Mouse (Mus musculus) erythroblast, embryonic 14.5 days (primary cell): ENCODE measurements around the gene Eya2. TPM values are rescaled to one million over a fixed set of nuclear protein-coding genes. Genes with fewer than 3 reads are reported as not detected.

Experiments used
- H3K27me3 ChIP-seq: 2 replicates; pipeline ENCODE4 v1.6.1; 2012; ENCODE audit warnings: inconsistent platforms; ENCODE audit not compliant: control insufficient read depth
- H3K36me3 ChIP-seq: 2 replicates; pipeline ENCODE4 v1.6.1; 2012; ENCODE audit warnings: mild to moderate bottlenecking, inconsistent platforms; ENCODE audit not compliant: control insufficient read depth
- H3K4me1 ChIP-seq: 2 replicates; pipeline ENCODE4 v1.6.1; 2012; ENCODE audit warnings: inconsistent platforms; ENCODE audit not compliant: control insufficient read depth
- H3K4me3 ChIP-seq: replicated peaks from 2 replicates; pipeline ENCODE3; 2012; ENCODE audit warnings: moderate library complexity, mild to moderate bottlenecking, inconsistent platforms
- H3K9me3 ChIP-seq: 2 replicates; pipeline ENCODE4 v1.6.1; 2012; ENCODE audit warnings: low read length, inconsistent platforms, mixed read lengths; ENCODE audit not compliant: control insufficient read depth
- GATA1 ChIP-seq: IDR thresholded peaks from 2 replicates; pipeline ENCODE4 v1.6.1; 2012; ENCODE audit warnings: low read length, inconsistent platforms, mixed read lengths
- TAL1 ChIP-seq: IDR thresholded peaks from 3 replicates; pipeline ENCODE4 v1.6.1; 2012; ENCODE audit warnings: low read length, inconsistent platforms, mixed read lengths
- polyA plus RNA-seq: library from polyadenylated mRNA; stranded (reverse); fragments of >175 nt; gene quantifications from 2 replicates; pipeline ENCODE4 v1.2.3, GENCODE M21; 2012

Eya2 gene
- polyA plus RNA-seq, 1 experiment = not detected

DNA sequence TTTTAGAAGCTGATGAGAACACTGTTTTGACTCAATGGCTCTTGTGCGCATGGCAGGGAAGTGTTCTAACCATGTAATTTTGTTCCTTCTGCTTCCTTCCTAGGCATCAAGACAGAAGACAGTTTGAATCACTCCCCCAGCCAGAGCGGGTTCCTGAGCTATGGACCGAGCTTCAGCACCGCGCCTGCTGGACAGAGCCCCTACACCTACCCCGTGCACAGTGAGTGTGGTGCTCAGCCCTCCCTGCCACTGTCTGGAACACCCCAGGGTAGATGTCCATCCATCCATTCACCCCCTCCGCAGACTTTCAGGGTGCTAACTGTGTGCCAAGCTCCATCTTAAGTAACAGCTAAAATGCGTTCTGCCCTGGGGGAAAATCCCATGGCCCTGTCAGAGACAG, 92.7 kb downstream of the Eya2 start:
- Histone ChIP-seq H3K9me3 (no peaks in the 10 kb centered on the region), H3K4me1 (no peaks in the 10 kb centered on the region), H3K4me3 (no peak overlapping the region), H3K27me3 (no peaks in the 10 kb centered on the region), H3K36me3 (no peaks in the 10 kb centered on the region)
- TF ChIP-seq GATA1 (no peak), TAL1 (no peak)

DNA sequence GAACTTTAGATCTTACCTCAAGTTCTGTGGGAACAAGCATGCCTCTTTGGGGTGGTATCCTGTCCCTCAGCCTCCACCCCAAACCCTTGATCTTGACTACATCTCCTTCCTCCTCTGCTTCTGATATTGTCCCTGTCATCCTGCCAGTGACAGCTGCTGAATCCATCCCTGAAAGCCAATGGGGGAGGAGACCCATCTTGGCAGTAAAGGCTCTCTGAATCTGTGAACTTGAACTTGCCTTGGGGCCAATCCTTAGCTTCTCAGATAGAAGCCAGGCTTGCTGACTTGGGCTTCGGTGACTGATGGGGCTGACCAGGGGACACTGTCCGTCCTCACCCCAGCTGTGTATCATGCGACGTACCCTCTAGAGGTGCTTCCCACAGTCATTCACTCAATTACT, 94.1 kb downstream of the Eya2 start:
- no peaks in the 10 kb centered on the region for H3K36me3 ChIP-seq
- H3K9me3 ChIP-seq = no peaks in the 10 kb centered on the region
- H3K27me3 ChIP-seq = no peaks in the 10 kb centered on the region
- no peaks in the 10 kb centered on the region for H3K4me1 ChIP-seq
- H3K4me3 ChIP-seq = no peak overlapping the region
- TF ChIP-seq TAL1 (no peak), GATA1 (no peak)

DNA sequence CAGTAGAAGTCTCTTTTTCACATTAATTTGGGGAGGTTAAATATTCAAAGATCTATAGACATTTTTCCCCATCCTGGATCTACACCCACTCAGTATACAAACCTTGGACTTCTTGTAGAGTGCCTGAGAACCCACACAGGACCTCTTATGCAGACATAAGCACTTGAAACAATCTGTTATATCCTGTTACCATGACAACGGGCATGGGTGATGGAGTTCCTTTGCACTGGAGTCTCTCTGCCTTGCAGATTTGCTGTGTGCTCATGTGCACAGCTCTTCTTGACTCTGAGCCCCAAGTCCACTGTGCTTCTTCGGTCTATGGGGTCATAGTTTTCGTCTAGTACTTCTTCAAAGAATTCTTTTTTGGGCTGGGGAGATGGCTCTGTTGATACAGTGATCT, 96.2 kb downstream of the Eya2 start:
- Histone ChIP-seq H3K9me3 (no peaks in the 10 kb centered on the region), H3K4me1 (no peaks in the 10 kb centered on the region)
- no peak for TF ChIP-seq GATA1
- TF ChIP-seq TAL1 = no peak

DNA sequence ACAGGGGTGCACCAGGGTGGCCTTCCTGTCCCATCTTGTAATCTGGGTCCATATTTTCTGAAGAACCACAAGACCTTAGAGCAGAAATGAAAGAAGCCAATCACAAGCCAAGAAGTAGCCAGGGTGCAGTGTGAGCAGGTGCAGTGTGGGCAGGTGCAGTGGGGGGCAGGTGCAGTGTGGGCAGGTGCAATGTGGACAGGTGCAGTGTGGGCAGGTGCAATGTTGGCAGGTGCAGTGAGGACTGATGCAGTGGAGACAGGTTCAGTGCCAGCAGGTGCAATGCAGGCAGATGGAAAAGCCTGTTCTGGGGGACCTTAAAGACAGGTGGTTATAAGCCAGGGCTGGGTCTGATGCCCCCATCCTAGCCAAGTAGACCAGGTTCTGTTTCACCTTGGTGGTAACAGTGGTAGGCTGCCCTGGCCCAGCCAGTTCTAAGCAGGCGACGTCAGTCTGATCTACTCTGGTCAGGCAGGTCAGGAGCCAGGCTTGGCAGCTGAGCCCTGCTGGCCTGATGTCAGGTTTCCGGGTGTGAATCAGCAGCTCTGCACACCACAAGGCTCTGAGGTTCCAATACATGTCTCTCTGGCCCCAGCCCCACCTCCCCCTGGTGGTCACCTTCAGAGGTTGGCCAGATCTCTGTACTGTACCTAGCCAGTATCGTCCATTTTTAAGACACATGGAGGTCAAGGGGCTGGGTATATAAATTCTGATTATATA, 98.3 kb downstream of the Eya2 start:
- H3K36me3 ChIP-seq = no peaks in the 10 kb centered on the region
- no peaks in the 10 kb centered on the region for H3K4me1 ChIP-seq
- TF ChIP-seq GATA1 = no peak
- TF ChIP-seq TAL1 = no peak
- no peak overlapping the region for H3K4me3 ChIP-seq
- no peaks in the 10 kb centered on the region for H3K9me3 ChIP-seq
- H3K27me3 ChIP-seq = no peaks in the 10 kb centered on the region

More for the DNA sequence above, 96.2 kb downstream of the Eya2 start:
- Histone ChIP-seq H3K27me3 (no peaks in the 10 kb centered on the region), H3K4me3 (no peak overlapping the region), H3K36me3 (no peaks in the 10 kb centered on the region)

DNA sequence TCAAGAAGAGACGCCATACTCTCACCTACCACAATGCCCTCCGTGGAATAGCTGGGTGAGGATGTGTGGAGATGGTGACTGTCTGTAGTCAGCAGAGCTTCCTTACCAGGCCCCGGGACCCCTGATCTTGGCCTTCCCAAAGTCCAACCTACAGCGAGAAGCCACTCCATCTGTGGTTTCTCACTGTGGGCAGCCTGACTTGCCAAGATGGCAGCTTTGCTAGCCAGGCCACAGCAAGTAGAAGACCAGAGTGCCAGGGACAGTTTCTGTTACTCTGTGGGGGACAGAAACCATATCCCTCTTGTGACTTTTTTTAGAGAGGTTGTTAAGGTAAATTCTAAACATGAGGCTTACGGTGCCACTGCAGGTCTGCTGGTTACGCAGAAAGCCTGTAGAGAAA, 99.9 kb downstream of the Eya2 start:
- Histone ChIP-seq H3K27me3 (no peaks in the 10 kb centered on the region), H3K9me3 (no peaks in the 10 kb centered on the region), H3K4me1 (no peaks in the 10 kb centered on the region), H3K36me3 (no peaks in the 10 kb centered on the region), H3K4me3 (no peak overlapping the region)
- no peak for TF ChIP-seq GATA1
- TF ChIP-seq TAL1 = no peak

DNA sequence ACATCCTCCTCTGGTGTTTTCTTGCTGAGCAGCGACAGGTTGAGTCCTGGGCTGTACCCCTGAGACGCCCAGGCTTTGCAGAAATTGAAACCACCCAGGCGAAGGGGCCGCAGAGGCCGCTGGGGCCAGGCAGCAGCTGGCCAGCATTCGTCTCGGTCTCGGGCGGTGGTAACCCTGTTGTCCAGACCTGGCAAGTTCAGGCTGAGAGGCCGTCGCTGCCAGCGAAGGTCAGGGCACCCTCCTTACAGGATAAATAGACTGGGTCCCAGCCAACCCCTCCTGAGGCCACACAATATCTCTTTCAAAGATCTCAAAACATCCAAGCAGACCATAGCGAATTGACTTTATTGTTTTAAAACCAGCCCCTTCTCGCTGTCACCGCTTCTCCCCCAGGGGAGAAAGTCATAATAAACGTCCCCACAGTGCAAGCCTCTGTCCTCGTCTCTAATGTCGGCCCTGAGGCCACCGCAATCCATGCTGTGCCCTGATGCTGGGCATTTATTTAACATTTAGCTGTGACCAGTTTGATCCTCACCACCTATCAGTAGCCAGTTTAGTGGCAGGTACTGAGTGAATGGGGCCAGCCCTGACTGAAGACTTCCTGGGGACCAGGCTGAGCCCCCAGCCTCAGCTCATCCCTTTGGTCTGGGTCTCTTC, 105.5 kb downstream of the Eya2 start:
- H3K36me3 ChIP-seq = no peaks in the 10 kb centered on the region
- H3K4me1 ChIP-seq = no peaks in the 10 kb centered on the region
- H3K27me3 ChIP-seq = no peaks in the 10 kb centered on the region
- H3K4me3 ChIP-seq = no peak overlapping the region
- no peaks in the 10 kb centered on the region for H3K9me3 ChIP-seq
- TF ChIP-seq GATA1 = no peak
- TF ChIP-seq TAL1 = no peak

DNA sequence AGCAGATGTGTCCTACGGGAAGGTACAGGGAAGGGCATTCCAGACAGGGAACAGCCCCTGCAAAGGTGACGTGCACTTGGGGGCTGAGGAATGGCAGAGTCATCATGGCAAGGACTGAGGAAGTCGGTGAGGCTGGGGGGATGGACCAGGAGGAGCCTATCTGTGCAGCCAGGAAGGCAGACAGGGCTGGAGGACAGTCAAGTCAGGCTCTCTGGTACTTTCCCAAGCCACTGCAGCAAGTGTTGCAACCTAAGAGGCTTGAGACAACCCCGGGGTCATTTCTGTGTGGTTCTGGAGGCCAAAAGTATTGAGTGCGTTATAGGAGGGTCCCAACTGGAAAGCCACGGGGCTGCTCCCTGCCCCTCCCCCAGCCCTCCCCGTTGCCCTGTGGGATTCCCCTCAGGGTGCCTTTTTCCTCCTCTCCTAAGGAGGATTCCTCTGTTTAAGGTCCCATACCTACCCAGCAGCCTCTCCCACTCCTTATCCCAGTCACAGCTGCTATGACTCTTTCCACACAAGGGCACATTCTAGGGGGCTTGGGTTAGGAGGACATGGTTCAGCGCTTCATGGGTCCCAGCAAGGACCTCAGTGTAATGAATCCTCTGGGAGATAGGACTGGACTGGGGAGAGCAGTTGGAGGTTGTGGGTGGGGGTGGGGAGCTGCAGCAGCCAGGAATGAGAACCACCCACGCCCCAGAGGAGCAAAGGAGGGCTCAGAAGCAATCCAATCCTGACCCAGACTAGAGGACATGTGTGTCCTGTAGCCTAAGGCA, 108.4 kb downstream of the Eya2 start:
- TF ChIP-seq TAL1 = no peak
- TF ChIP-seq GATA1 = no peak
- H3K4me3 ChIP-seq = no peak overlapping the region
- no peaks in the 10 kb centered on the region; the same call in 1 of the 2 replicates for H3K9me3 ChIP-seq
- H3K27me3 ChIP-seq = no peaks in the 10 kb centered on the region
- H3K36me3 ChIP-seq = no peaks in the 10 kb centered on the region
- no peaks in the 10 kb centered on the region for H3K4me1 ChIP-seq

DNA sequence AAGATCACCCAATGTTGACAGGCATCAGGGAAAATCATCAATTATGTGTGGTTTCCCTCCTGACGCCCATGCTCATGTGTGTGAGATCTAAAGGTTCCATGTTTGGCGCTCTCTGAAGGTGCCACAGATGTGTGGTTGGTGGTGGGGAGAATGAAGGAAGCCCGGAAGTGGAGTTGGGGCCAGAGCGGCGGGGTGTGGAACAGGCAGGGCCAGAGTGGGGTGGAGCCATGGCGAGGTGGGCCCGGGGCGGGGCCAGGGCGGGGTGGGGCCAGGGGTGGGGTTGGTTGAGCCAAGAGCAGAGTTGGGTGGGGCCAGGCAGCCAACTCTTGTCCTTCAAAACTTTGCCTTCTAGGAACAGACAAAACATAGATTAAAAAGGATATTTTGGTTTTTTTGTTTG, 113.4 kb downstream of the Eya2 start:
- Histone ChIP-seq H3K9me3 (no peaks in the 10 kb centered on the region; the same call in 1 of the 2 replicates), H3K27me3 (no peaks in the 10 kb centered on the region), H3K4me3 (no peak overlapping the region), H3K36me3 (no peaks in the 10 kb centered on the region), H3K4me1 (peaks cover 3% of the 10 kb centered on the region; the same call in 1 of the 2 replicates)
- TF ChIP-seq GATA1 (no peak), TAL1 (no peak)

DNA sequence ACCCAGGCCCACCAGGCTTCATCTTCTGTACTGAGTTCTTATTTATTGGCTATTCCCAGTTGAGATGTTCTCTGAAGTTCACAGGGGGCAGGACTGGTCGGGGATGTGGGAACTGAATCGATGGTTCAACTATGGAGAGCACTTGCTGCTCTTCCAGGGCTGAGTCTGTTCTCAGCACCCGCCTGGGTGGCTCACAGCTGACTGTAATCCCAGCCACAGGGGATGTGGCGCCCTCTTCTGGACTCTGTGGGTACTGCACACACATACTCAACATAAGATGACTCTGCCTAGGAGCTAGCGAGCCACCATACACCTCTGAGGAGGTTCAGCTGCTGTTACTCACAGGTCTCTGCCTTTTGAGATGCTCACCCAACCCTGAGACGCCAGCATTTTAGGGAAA, 121.9 kb downstream of the Eya2 start:
- Histone ChIP-seq H3K36me3 (no peaks in the 10 kb centered on the region), H3K4me1 (no peaks in the 10 kb centered on the region), H3K27me3 (no peaks in the 10 kb centered on the region), H3K4me3 (no peak overlapping the region), H3K9me3 (peaks cover 3% of the 10 kb centered on the region)
- no peak for TF ChIP-seq TAL1
- TF ChIP-seq GATA1 = no peak
